Mouse (Mus musculus) thymus, postnatal 0 days (tissue): ENCODE results near the gene Obsl1. TPM values are rescaled to one million over a fixed set of nuclear protein-coding genes. Genes with fewer than 3 reads are reported as not detected.

Source experiments
- DNase-seq: peaks from one replicate; pipeline ENCODE4 v3.0.0-alpha.2; 2015; ENCODE audit warnings: low spot score
- polyA plus RNA-seq: library from polyadenylated mRNA; unstranded; fragments of >200 nt; fragmentation: Nextera tagmentation; extraction: Ambion mirVana; gene quantifications from 2 replicates; pipeline ENCODE4 v1.2.1, GENCODE M21; 2015

The Obsl1 gene
- polyA plus RNA-seq, 1 experiment from 2014 or later, result 10.2 TPM

DNA sequence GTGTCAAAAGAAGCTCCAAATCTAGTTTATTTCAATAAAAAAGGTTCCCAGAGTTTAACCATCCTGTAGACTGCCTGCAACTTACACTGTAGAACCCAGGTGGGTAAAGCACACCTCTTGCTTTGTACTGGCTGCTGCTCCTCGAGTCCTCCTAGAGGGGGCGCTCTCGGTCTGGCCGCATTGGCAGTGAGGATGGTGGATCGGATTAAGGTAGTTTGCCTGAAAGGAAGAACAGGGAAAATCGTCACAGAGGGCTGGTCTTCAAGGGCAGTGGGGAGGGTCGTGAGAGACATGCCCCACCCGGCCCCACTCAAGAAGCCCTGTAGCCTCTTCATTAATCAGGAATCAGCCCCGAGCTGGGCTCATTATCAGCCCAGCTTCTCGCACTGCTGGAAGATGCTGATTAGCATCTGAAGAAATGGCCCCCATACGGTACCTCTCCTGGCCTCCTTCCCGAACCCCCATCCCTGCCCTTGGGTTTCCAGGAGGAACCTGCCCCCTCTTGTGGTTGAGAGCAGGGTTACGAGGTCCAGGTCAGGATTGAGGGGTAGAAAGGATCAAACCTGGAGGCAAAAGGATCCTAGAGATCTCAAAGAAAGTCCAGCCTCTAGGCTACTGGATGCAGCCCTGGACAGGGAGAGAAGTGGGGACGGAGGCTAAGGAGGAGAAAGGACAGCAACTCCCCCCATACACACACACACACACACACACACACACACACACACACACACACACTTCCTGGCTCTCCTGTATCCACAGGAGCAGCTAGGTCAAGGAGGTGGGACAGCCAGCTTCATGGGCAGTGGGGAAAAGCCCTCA lies 49.3 kb downstream of the Obsl1 start:
- DNase-seq, result peak; percentile 23

DNA sequence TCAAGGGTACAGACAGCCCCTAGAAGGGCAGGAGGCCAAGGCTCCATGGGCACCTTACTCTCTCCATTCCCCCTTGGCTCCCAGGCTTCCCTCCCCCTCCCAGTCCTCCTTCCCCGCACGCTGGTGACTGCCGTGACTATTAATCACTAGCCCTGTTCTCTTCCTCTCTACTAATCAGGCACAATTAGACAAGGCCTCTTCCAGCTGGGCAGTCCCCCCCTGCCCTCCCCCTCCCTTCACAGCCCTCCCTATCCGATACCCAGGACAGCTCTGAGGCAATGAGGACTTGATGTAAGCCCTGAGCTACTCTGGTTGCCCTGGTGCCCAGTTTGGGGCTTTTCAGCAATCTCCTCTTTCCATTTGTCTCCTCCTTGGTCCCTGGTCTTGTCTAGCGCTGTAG lies 50.3 kb downstream of the Obsl1 start:
- DNase-seq, result no peak

DNA sequence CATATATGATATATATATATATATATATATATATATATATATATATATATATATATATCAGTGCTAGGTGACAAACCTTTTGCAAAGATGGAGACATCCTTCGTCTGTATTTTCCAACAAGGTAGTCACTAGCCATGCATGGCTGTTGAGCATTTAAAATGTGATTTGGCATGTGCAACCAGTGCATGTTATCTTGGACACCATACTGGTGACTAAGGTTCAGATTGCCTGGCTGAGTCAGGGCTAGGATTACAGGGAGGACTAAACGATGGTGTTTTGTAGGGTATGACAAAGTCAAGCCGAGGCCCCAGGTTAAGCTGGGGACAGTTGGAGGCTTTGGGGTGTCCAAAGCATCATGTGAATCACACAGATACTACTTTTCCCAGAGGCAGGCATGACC lies 50.8 kb downstream of the Obsl1 start:
- DNase-seq, result no peak

DNA sequence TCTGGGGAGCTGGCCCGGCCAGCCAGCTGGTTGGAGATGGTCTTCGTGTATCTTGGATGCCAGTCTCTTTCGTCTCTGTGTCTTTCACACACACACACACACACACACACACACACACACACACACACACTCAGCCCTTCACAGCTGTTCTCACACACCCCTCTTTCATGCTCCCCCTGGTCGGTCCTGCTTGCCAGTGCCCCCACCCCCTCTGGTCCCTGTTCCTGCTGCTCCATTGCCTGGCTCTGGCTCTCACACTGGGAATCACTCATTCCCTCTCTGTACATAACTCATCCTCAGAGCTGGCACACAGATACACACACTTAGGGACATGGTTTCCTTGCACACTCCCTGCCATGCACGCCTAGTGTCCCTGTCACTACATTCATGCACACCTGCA lies 54.4 kb downstream of the Obsl1 start:
- DNase-seq, result no peak

DNA sequence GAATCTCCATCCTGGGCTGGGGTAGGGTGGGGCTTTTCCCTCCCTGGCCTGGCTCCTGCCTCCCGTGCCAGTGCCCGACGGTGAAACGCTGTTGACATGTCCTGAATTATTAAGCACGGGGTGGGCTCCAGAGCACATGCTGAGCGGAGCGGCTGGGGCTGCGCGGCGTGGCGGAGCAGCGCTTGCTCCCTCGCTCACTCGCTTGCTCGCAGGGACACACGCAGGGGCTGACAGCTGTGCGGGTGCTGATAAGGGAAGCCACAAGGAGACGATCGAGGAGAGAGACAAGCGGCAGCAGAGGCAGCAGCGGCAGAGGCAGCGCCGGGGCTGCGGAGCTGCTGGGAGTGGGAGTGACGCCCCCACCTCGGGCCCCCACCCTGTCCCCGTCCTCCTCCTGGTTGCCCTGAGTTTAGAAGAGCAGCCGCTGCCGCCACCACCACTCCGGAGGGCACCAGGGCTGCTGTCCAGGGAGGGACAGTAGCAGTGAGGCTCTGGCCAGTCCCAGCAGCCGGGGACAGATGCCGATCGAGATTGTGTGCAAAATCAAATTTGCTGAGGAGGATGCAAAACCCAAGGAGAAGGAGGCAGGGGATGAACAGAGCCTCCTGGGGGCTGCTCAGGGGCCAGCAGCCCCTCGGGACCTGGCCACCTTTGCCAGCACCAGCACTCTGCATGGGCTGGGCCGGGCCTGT lies 55.8 kb downstream of the Obsl1 start, which contains the start of gene Asic4:
TSS of gene Asic4 (plus strand) at position 123 of the 692 bp plus-strand sequence.
- DNase-seq, result no peak

DNA sequence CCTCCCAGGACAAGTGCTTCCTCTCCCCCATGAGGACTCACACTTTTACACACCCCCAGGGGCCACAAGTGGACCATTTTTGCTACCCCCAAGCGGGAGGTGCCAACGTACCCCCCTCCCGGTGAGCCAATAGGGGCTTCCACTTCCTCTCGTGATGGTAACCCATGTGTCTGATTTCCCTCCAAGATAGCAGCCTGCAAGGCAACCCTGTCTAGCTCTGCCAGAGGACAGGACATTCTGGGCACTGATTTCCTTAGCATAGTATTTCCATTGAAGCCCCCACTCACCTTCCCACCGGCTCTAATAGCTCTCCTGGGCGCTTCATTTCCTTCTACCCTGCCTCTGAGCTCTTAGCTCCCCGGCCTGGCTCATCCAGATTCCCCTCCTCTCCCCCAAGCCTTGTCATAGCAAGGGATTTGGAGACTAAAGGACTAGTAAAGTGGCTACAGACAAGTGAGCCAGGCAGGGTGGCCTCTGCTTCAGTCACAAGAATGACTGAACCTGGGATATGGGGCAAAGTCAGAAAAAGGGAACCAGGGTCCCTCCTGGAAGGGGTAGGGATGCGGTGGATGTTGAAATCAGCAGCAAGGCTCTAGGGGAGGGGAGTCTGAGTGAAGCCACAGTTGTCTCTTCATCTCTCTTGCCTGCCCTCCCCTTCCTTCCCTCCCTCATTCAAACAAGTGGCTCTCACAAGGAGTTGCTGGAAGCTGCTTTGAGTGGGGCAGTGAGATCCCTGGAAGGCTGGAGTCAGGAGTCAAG lies 56.7 kb downstream of the Obsl1 start:
- DNase-seq, result no peak

DNA sequence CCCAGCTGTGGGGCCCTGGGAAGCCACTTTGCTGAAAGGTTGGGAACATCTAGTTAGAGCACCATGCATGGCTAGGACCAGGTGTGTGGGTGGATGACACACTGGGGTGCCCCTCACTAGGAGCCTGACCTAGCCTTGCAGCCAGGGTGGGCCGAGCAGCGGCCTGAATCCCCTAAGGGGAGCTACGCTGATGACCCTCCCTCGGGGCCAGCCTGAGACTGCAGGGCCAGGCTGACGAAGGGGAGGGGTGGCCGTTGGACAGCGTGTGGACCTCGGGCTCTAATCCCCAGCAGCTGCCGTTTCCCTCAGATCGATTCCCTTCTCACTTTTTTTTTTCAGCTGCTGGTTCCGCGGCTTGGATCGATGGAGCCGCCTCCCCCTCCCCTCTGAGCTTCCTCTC lies 57.3 kb downstream of the Obsl1 start:
- DNase-seq, result no peak

DNA sequence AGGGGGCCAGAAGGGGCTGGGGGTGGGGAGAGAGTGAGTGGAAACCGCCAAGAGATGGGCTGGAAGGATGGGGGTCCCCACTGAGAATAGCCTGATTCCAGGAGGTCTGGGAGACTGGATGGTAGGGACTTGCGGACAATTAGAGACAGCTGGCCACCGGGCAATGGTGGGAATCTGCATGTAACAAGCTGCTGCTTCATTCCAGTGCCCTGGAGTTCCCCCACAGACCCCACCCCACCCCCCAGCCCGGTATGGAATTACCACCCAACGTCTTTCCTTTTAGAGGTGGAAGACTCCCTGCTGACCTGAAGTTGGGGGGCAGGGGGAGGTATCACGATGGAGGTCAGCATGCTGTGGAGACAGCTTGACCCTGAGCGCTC lies 58.2 kb downstream of the Obsl1 start:
- DNase-seq, result no peak

DNA sequence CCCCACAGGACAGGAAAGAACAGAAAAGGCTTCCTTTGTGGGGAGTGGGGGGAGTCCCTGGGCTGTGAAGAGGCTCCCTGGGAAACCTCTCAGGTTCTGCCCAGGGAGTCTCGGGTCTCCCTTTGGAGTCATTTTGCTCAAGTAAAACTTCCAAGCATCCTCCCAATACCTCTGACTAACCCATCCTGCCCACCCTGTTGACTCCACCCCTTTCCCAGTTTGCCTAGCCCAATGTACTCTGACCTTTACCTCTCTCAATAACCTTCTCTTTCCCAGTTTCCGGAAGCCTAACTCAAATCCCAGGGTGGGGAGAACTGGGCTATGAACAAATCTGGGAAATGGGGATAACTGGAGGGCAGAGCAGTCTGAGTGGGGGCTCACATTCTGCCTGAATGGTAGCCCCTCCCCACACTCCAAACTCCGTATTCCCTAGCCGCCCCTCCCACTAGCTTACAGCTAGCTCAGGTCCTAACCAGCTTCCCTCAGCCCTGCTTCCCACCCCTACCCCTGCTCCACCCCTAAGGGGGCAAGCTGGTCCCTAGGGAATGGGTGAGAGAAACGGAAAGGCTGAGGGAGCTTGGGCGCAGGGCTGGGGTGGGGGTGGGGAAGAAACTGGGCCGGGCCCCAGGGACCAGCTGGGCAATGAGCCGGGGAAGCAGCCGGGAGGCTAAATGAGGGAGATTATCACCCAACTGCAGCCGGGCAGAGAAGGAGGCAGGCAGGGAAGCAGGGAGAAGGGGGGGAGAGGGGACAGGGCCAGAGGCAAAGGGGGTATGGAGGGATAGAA lies 58.8 kb downstream of the Obsl1 start:
- DNase-seq, result no peak

DNA sequence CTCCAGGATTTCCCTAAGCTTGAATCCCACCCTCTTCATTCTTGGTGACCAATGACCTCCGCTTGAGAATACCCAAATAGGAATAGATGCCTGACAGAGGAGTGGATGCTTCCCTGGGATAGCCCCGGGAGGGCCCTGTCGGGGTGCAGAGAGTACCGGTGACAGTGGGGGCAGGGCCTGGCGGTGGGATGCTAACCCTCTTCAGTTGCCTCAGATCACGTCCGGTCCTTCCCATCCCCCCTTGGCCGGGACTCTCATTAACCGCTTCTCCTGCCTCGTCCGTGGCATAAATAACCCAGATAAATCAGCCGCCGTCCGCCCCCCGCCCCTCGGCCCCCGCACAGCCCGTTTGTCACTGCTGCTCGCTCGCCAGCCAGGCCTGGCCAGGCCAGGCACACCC lies 59.6 kb downstream of the Obsl1 start:
- DNase-seq, result no peak

DNA sequence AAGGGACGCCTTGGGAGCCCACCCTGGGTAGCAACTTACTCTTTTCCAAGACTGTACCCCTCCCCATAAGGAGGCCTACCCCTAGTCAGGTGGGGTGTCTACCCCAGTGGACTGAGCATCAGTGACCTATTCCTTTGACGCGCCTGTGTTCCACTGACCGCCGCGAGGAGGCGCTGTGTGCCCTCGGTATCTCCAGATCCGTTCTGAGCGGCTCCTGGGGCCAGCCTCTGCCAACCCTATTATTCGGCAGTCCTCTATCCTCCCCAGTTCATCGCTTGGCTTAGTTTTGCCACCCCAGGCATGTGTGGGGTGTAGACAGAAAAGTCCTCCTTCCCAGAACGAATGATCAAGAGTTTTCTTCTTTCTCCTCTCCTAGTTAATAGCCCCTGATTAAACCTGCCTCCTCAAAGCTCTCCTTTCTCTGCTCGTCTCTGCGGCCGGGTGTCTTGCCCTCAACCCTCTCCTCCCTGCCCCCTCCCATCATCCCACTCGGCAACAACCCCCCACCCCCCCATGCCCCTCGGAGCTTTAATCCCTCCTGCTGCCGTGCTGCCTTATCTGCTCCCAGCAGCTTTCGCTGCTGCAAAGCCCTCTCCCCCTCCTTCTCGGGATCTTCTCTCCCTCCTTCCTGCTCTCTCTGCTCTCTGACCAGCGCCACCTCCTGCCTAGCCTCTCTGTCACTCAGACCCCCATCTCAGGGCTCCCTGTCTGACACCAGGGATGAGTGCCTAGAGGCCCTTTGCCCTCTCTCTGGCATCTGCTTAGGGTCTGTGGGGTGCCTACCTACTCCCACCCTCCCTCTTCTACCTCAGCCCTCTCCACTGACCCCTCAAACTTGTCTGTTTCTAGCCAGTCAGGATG lies 60.3 kb downstream of the Obsl1 start:
- DNase-seq, result peak; percentile 57

DNA sequence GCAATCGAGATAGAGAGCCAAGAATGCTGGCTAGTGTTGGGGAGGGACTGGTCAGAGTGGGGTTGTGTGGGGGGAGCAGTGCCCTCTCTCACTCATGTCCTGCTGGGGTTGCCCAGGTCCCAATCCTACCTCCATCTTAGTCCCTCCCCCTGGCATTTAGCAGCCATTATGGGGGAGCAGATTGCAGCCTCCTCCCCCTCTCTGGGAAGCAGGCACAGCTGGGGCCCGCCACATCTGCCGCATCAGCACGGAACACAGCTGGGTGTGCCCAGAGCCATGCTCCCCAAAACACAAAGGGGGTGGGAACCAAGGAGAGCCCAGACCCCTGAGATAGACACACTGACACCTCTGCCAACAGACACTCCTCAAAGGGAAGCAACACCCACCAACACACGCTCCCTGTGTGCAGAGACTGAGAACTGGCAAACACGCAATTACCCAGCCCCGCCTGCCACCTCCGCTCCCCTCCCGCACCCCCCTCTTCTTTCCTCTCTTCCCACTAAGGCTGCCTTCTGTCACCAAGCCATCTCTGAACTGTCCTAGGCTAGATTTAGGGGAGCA lies 61.0 kb downstream of the Obsl1 start:
- DNase-seq, result no peak

DNA sequence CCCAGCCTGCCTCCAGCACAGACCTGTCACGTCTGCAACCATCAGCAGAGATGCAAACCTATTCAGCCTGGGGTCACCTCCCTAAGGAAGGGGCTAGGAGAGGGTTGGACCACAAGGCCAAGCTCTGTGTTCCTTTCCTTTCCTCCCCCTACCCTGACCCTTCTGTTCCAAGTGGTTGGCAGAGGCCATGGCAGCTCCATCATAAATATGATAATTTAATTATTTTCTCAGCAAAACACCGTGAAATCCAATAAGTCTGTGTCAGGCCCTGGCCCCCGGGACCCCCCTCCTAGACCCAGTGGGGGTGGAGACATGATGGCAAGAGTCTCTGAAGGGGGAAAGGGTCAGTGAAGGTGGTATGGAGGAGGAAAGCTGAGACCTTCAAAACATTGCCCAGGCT lies 62.0 kb downstream of the Obsl1 start:
- no peak for DNase-seq

DNA sequence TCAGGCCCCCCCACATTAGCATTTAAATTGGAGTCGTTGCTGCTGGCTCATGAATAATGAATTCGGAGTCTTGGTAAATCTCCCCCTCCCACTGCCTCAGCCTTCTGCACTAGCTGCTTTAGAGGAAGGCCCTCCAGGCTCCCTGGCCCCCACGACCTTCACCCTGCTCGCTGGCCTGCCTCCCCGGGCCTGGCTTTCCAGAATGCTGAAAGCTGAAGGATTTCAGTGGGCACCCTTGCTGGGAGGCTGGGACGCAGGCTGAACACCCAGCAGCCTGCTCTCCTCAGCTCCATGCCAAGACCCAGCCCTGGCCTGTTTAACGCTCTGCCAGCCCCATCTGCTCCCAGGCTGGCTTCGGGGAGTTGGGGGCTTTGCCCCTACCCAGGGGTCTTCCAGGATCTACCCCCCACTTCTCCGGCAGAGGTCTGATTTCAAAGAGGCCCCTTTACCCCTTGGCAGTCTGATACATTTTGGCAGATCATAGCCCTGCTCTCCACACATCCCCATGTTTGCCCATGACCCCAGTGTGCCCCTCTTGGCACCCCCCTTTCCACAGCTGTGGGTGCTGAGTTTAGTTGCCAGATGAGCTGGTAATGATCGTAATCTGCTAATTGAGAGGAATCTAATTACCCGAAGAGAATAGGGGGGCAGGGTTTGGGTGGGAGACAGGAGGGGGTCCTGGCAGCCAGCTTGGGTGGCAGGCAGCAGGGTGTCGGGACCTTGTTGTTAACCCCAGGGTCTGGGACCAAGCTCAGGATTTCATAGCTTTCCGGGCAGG lies 62.8 kb downstream of the Obsl1 start:
- no peak for DNase-seq

DNA sequence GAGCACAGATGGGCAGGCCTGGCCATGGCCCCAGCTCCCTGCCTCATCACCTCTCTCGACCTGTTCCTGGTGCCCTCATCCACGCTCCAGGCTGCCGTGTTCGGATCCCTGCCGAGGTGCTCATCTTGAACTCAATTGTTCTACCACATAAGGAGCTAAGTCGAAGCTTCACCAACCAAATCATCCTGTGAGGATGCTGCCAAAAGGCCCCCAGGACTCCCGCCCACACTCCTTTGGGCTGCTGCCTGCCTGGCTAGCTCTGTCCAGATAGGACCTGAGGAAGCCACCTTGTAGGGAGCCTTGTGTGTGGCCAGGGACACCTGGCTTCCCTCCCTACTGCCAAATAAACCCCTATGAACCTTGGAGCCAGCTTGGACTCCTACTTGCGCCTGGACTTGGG lies 63.4 kb downstream of the Obsl1 start:
- no peak for DNase-seq

DNA sequence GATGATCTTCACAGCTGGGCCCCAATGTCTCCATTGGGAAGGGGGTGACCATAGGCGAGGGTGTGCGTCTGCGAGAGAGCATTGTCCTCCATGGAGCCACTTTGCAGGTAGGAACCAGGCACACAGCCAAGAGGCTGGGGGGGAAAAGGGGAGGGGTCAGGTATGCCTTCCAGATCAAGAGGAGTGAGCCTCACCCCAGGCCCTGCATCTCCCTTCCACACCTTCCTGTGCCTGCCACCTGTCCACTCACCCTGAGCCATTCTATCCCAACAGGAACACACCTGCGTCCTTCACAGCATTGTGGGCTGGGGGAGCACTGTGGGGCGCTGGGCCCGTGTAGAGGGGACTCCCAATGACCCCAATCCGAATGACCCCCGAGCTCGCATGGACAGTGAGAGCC lies 64.1 kb downstream of the Obsl1 start:
- DNase-seq, result no peak

DNA sequence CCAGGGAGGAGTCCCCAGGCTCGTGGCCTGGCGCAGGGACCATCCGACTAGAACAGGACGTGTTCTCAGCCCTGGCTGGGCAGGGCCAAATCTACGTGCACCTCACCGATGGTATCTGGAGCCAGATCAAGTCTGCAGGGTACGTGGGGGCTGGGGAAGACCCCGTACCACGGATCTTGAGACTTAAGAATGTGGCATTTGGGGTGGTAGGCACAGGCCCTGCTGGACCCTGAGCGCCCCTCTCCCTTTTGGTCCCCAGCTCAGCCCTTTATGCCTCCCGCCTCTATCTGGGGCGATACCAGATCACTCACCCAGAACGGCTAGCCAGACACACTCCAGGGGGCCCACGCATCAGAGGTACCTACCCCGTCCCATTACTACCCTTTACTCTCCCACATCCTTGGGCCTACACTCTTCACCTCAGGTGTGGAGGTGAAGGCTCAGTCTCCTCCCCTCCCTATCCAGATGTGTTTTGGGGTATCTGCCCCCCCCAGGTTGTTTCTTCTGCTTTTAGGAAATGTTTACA lies 64.7 kb downstream of the Obsl1 start:
- DNase-seq, result no peak

DNA sequence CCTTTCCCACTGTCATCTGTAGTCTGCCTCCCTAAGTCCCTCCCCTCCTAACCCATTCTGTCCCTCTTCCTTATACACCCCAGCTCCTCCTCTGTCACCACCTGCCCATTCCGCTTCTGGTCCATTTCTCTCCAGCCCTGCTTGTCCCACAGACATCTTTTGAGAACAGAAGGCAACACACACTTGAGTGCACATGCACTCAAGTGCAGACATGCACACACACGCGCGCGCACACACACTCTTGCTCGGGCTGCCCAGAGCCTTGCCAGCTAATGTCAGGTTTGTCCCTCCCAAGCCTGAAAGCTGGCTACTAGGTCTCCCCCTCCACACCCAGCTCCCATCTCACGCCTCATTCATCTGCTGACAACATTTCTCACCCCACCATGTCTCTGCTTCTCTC lies 65.6 kb downstream of the Obsl1 start:
- DNase-seq, result no peak

DNA sequence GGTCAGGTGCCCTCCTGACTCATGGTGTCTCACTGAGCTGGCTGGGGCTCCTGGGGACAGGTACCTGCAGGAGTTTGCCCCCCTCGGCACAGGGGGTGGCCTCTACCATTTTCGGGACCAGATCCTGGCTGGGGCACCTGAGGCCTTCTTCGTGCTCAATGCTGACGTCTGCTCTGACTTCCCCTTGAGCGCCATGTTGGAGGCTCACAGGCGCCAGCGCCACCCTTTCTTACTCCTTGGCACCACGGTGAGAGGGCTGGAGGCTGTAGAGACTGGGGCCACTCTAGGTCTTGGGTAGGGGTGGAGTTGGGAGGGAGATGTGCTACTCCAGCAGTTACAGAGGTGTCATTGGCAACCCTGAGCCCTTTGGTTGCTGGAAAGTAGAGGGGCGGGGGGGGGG lies 67.5 kb downstream of the Obsl1 start:
- no peak for DNase-seq
